In the genomic region with DNA sequence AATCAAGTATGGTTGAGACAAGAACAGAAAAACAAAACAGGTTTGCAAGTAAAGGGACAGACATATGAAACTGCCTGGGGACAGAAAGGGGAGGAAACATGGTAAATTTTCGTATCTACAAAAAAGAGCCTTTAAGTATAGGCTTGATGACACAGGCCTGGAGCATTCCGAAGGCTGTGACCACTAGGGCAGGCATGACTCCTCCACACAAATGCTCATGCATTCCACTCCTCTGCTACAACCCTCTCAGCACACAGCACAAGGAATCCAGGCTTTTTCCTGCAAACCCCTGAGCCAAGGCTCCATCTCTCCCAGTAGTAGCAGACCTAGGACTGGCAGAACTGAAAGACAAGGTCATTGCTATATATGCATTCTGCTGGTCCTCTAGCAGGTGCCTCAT, we compare ENCODE assay signal across 18 mouse cellular contexts.
"Had no signal": no experiment of that assay in that cellular context is flagged by ENCODE, and none has a peak within 500 bp of the region (broad histone marks: within the 10 kb centered on the region; RNA-seq: fewer than 3 reads in every experiment).

No protein-coding gene starts in this region.

- ATAC-seq: liver, postnatal 0 days; lung, postnatal 0 days; midbrain, embryonic 13.5 days had no signal

- H3K4me1 ChIP-seq: liver, embryonic 15.5 days; lung, embryonic 15.5 days; megakaryocyte, embryonic 14.5 days; midbrain, embryonic 13.5 days; neural tube, embryonic 12.5 days; stomach, embryonic 15.5 days had no signal

- H3K27ac ChIP-seq: liver, embryonic 15.5 days; lung, embryonic 15.5 days; macrophage; midbrain, embryonic 13.5 days; neural tube, embryonic 12.5 days; stomach, embryonic 15.5 days; stomach, postnatal 0 days had no signal

- DNase-seq: liver, postnatal 0 days; lung, adult 2 months; lung, postnatal 14 days; lung, postnatal 36 days; right cerebral cortex, postnatal 14 days; thymus, adult 2 months; thymus, postnatal 25 days; thymus, postnatal 4 days had no signal

- H3K27me3 ChIP-seq: liver, embryonic 15.5 days; lung, embryonic 15.5 days; megakaryocyte, embryonic 14.5 days; midbrain, embryonic 13.5 days; neural tube, embryonic 12.5 days; stomach, embryonic 15.5 days had no signal

- H3K4me2 ChIP-seq: liver, embryonic 15.5 days; lung, embryonic 15.5 days; midbrain, embryonic 11.5 days; midbrain, embryonic 13.5 days; neural tube, embryonic 12.5 days; stomach, embryonic 15.5 days had no signal

- H3K9me3 ChIP-seq: liver, embryonic 15.5 days; lung, embryonic 15.5 days; megakaryocyte, embryonic 14.5 days; midbrain, embryonic 13.5 days; neural tube, embryonic 12.5 days; stomach, embryonic 15.5 days had no signal

- H3K36me3 ChIP-seq: liver, embryonic 15.5 days; lung, embryonic 15.5 days; midbrain, embryonic 13.5 days; neural tube, embryonic 12.5 days; stomach, embryonic 15.5 days had no signal

- H3K4me3 ChIP-seq: liver, embryonic 15.5 days; lung, embryonic 15.5 days; megakaryocyte, embryonic 14.5 days; midbrain, embryonic 13.5 days; neural tube, embryonic 12.5 days; stomach, embryonic 15.5 days had no signal

- H3K9ac ChIP-seq: liver, embryonic 15.5 days; liver, postnatal 0 days; lung, embryonic 15.5 days; midbrain, embryonic 13.5 days; neural tube, embryonic 12.5 days; stomach, embryonic 15.5 days had no signal
